Comparison of ENCODE assay signal across 8 mouse cellular contexts in the genomic region with DNA sequence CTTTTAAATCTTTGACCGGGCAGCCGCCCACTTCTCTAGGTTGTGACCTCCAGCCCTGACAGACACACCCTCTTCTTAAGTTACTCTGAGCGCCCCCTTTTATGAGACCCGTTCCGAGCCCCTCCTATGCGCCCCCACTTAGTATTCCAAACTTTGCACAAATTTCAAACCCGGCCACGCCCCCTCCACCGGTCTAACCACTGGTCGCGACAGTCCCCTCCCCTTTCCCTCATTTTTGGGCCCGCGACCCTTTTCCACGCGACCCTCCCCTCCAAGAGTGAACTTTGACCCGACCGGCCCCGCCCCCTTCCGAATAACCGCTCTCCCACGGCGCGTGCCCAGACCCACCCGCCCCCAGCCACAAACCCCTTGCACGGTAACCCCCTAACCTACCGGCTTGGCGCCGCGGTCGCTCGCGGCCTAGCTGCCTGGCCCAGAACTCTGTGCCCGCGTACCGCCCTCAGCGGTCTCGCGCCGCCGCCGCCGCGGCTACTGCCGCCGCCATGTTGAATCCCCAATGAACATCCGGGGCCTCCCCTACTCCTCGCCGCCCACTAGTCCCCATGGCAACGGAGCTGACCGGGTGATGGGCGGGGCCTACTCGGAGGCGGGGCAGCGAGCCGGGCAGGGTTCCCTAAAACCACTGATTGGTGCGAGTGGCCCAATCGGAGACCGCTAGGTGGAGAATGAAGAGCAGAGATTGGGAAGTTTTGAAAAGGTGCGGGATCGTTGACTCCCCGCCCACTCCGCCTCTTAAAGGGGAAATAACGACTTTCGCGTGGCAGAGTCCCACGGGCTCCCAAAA. TPM values are rescaled to one million over a fixed set of nuclear protein-coding genes. Genes with fewer than 3 reads are reported as not detected.
A peak's percentile ranks its signal among the peaks of the same experiment; 100 is the strongest.
DNase-seq lines count a peak whose midpoint lies in the region; ATAC-seq and TF ChIP-seq lines count a peak whose summit lies in the region.

A gene (minus strand): TSS at position 503 of the 805 bp plus-strand sequence.
A gene (minus strand): TSS at position 544 of the 805 bp plus-strand sequence.

- H3K4me3 ChIP-seq in bone marrow macrophage, adult 2 months (ENCODE audit: insufficient read depth, low read length) = peak within 1 kb of the TSS; percentile 62
- H3K4me3 ChIP-seq in embryonic fibroblast, embryonic 13.5 days (ENCODE audit: insufficient read depth, low read length) = peak within 1 kb of the TSS; percentile 69
- H3K4me3 ChIP-seq in heart, embryonic 10.5 days = peak within 1 kb of the TSS; percentile 86
- H3K4me3 ChIP-seq in kidney, embryonic 15.5 days (replicated peaks) = peak within 1 kb of the TSS; percentile 70

- H3K27me3 ChIP-seq in heart, embryonic 10.5 days (ENCODE audit: insufficient read depth, poor library complexity, severe bottlenecking) = no peaks in the 10 kb centered on the region
- no peaks in the 10 kb centered on the region for H3K27me3 ChIP-seq in kidney, embryonic 15.5 days

- peak; percentile 81 for ATAC-seq in kidney, embryonic 15.5 days (replicated peaks; ENCODE audit: low FRiP score)
- peak; percentile 94 for ATAC-seq in monocyte, adult 5-6 weeks (replicated peaks; ENCODE audit: insufficient number of reproducible peaks, low FRiP score, low TSS enrichment, poor library complexity, severe bottlenecking)

- peak; percentile 90 for TF ChIP-seq POLR2A in bone marrow macrophage, adult 2 months (IDR thresholded peaks at IDR 0.05; ENCODE audit: borderline replicate concordance, low read depth, low read length)
- TF ChIP-seq POLR2A in embryonic fibroblast, embryonic 13.5 days (IDR thresholded peaks at IDR 0.05; ENCODE audit: low read depth, low read length) = peak; percentile 79

- no peaks in the 10 kb centered on the region for H3K9me3 ChIP-seq in heart, embryonic 10.5 days
- no peaks in the 10 kb centered on the region for H3K9me3 ChIP-seq in kidney, embryonic 15.5 days (replicated peaks)

- WGBS in heart, embryonic 10.5 days = under 1% methylated on average over 66 of the region's 66 CpGs
- under 1% methylated on average over 65 of the region's 66 CpGs for WGBS in kidney, embryonic 15.5 days

- peak within 1 kb of the TSS; percentile 70 for H3K4me2 ChIP-seq in kidney, embryonic 15.5 days

- TF ChIP-seq CTCF in bone marrow macrophage, adult 2 months (IDR thresholded peaks at IDR 0.05; ENCODE audit: low read depth, low read length) = no peak
- no peak for TF ChIP-seq CTCF in embryonic fibroblast, embryonic 13.5 days (IDR thresholded peaks at IDR 0.05; ENCODE audit: borderline replicate concordance, insufficient read depth, low read length)

- H3K27ac ChIP-seq in bone marrow macrophage, adult 2 months (ENCODE audit: insufficient read depth, low read depth, low read length) = 0 out of 2 replicates have a peak within 1 kb of the TSS, but pooled peaks have one; percentile 13
- H3K27ac ChIP-seq in embryonic fibroblast, embryonic 13.5 days (ENCODE audit: insufficient read depth, low read length) = no peak within 1 kb of the TSS
- H3K27ac ChIP-seq in heart, embryonic 10.5 days = peak within 1 kb of the TSS; percentile 96
- H3K27ac ChIP-seq in kidney, embryonic 15.5 days = peak within 1 kb of the TSS; percentile 93

- peak; percentile 98 for DNase-seq in A20 (ENCODE audit: low read depth, low spot score)
- peak; percentile 99 for DNase-seq in heart, embryonic 10.5 days (ENCODE audit: low spot score)
- peak; percentile 100 for DNase-seq in liver
- peak; percentile 100 for DNase-seq in spleen, postnatal 4 days (ENCODE audit: low spot score in 2 of 2)

- no peaks in the 10 kb centered on the region; the same call in 1 of the 2 replicates for H3K36me3 ChIP-seq in heart, embryonic 10.5 days
- H3K36me3 ChIP-seq in kidney, embryonic 15.5 days = no peaks in the 10 kb centered on the region

- H3K4me1 ChIP-seq in bone marrow macrophage, adult 2 months (ENCODE audit: control insufficient read depth, insufficient read depth, low read length) = peaks cover 38% of the 10 kb centered on the region
- peaks cover 4% of the 10 kb centered on the region; the same call in 1 of the 2 replicates for H3K4me1 ChIP-seq in embryonic fibroblast, embryonic 13.5 days (ENCODE audit: control insufficient read depth, insufficient read depth, low read length)
- peaks cover 45% of the 10 kb centered on the region for H3K4me1 ChIP-seq in heart, embryonic 10.5 days
- H3K4me1 ChIP-seq in kidney, embryonic 15.5 days = peaks cover 58% of the 10 kb centered on the region

- H3K9ac ChIP-seq in kidney, embryonic 15.5 days = peak within 1 kb of the TSS; percentile 64

RNA-seq across cellular contexts. Expression of the first gene that starts in this region (rescaled TPM):
- polyA plus RNA-seq in bone marrow macrophage, adult 2 months (2012; ENCODE audit: insufficient read depth, insufficient read length, missing spikeins) = 39.4 and 47.4 TPM in 2 replicates
- polyA plus RNA-seq in embryonic fibroblast, embryonic 13.5 days (2011; ENCODE audit: insufficient read length, low read depth, missing spikeins) = 65.7 and 69.3 TPM in 2 replicates
- 24.5 and 29.7 TPM in 2 replicates for polyA plus RNA-seq in heart, embryonic 10.5 days (2016; fragmentation: Nextera tagmentation; extraction: Ambion mirVana)
- 28.8 and 33.6 TPM in 2 replicates for polyA plus RNA-seq in kidney, embryonic 15.5 days (2015; fragmentation: Nextera tagmentation; extraction: Ambion mirVana)
- total RNA-seq in monocyte, adult 5-6 weeks (2017) = 7.1 to 11.4 TPM (median 10.1 TPM) in 3 replicates

RNA-seq across cellular contexts. Expression of the second gene that starts in this region (rescaled TPM):
- polyA plus RNA-seq in bone marrow macrophage, adult 2 months (2012; ENCODE audit: insufficient read depth, insufficient read length, missing spikeins) = 10.7 and 11.7 TPM in 2 replicates
- 8.0 and 10.5 TPM in 2 replicates for polyA plus RNA-seq in embryonic fibroblast, embryonic 13.5 days (2011; ENCODE audit: insufficient read length, low read depth, missing spikeins)
- 47.2 and 53.0 TPM in 2 replicates for polyA plus RNA-seq in heart, embryonic 10.5 days (2016; fragmentation: Nextera tagmentation; extraction: Ambion mirVana)
- polyA plus RNA-seq in kidney, embryonic 15.5 days (2015; fragmentation: Nextera tagmentation; extraction: Ambion mirVana) = 63.9 and 72.1 TPM in 2 replicates
- 3.8 to 7.5 TPM (median 4.7 TPM) in 3 replicates for total RNA-seq in monocyte, adult 5-6 weeks (2017)
